ENCODE assay signal across 21 mouse cellular contexts in genomic region chr11:24258340-24258739, GRCm38 (mm10).
DNase-seq lines count a peak whose midpoint lies in the region; ATAC-seq and TF ChIP-seq lines count a peak whose summit lies in the region.
"Had no signal": no experiment of that assay in that cellular context is flagged by ENCODE, and none has a peak within 500 bp of the region (broad histone marks: within the 10 kb centered on the region; RNA-seq: fewer than 3 reads in every experiment).

No protein-coding gene starts in this region.

- TF ChIP-seq CTCF in forebrain, postnatal 0 days (IDR thresholded peaks at IDR 0.05; ENCODE audit: low read depth), result no peak
- TF ChIP-seq CTCF in midbrain, postnatal 0 days (IDR thresholded peaks at IDR 0.05), result no peak

- no peaks in the 10 kb centered on the region for H3K36me3 ChIP-seq in forebrain, embryonic 10.5 days (replicated peaks)
- H3K36me3 ChIP-seq in forebrain, postnatal 0 days (ENCODE audit: insufficient read depth), result no peaks in the 10 kb centered on the region
- no peaks in the 10 kb centered on the region for H3K36me3 ChIP-seq in midbrain, postnatal 0 days (ENCODE audit: insufficient read depth, low read length)
- H3K36me3 ChIP-seq: embryonic facial prominence, embryonic 12.5 days; forebrain, embryonic 12.5 days; heart, embryonic 10.5 days; hindbrain, embryonic 12.5 days had no signal

- no peaks in the 10 kb centered on the region for H3K27me3 ChIP-seq in forebrain, embryonic 10.5 days (ENCODE audit: poor library complexity, severe bottlenecking)
- no peaks in the 10 kb centered on the region for H3K27me3 ChIP-seq in forebrain, postnatal 0 days (ENCODE audit: insufficient read depth, low read length)
- no peaks in the 10 kb centered on the region for H3K27me3 ChIP-seq in midbrain, postnatal 0 days (ENCODE audit: insufficient read depth, low read length)
- H3K27me3 ChIP-seq: embryonic facial prominence, embryonic 12.5 days; forebrain, embryonic 12.5 days; hindbrain, embryonic 12.5 days had no signal

- 0 out of 2 replicates have a peak overlapping the region, but pooled peaks have one; percentile 25 for H3K27ac ChIP-seq in forebrain, embryonic 10.5 days
- no peak overlapping the region for H3K27ac ChIP-seq in forebrain, postnatal 0 days (ENCODE audit: low read depth, low read length)
- H3K27ac ChIP-seq in midbrain, postnatal 0 days (ENCODE audit: low read depth, low read length), result no peak overlapping the region
- H3K27ac ChIP-seq: embryonic facial prominence, embryonic 12.5 days; forebrain, embryonic 12.5 days; hindbrain, embryonic 12.5 days; hindbrain, postnatal 0 days had no signal

- DNase-seq in forebrain, embryonic 10.5 days (ENCODE audit: extremely low spot score, low spot score), result no peak
- no peak for DNase-seq in forebrain, postnatal 0 days
- peak; percentile 36 for DNase-seq in A20 (ENCODE audit: low read depth, low spot score)
- DNase-seq in midbrain, postnatal 0 days (ENCODE audit: low spot score), result no peak
- no peak for DNase-seq in right cerebral cortex, adult 18-20 months
- DNase-seq: adrenal gland, adult 8-10 months; adrenal gland, postnatal 36 days; cerebellum, adult 11 months; cerebellum, adult 8-10 months; cerebellum, postnatal 14 days; gastrocnemius, postnatal 36 days; heart, adult 18-20 months; heart, postnatal 10 days; heart, postnatal 4 days had no signal

- H3K4me2 ChIP-seq in forebrain, postnatal 0 days (ENCODE audit: low read depth), result no peak overlapping the region
- no peak overlapping the region for H3K4me2 ChIP-seq in midbrain, postnatal 0 days (ENCODE audit: low read depth, low read length, poor library complexity, severe bottlenecking)
- H3K4me2 ChIP-seq: embryonic facial prominence, embryonic 12.5 days; forebrain, embryonic 12.5 days; hindbrain, embryonic 12.5 days had no signal

- H3K9ac ChIP-seq in forebrain, postnatal 0 days, result no peak overlapping the region
- H3K9ac ChIP-seq in midbrain, postnatal 0 days (replicated peaks; ENCODE audit: low read length, poor library complexity, severe bottlenecking), result no peak overlapping the region
- H3K9ac ChIP-seq: embryonic facial prominence, embryonic 12.5 days; forebrain, embryonic 12.5 days; hindbrain, embryonic 12.5 days had no signal

- peaks cover 12% of the 10 kb centered on the region; the same call in 1 of the 2 replicates for H3K4me1 ChIP-seq in forebrain, embryonic 10.5 days
- H3K4me1 ChIP-seq in forebrain, postnatal 0 days (ENCODE audit: insufficient read depth), result no peaks in the 10 kb centered on the region
- no peaks in the 10 kb centered on the region for H3K4me1 ChIP-seq in midbrain, postnatal 0 days (ENCODE audit: insufficient read depth, low read length)
- H3K4me1 ChIP-seq: embryonic facial prominence, embryonic 12.5 days; forebrain, embryonic 12.5 days; heart, embryonic 10.5 days had no signal

- no peak overlapping the region for H3K4me3 ChIP-seq in forebrain, embryonic 10.5 days
- no peak overlapping the region for H3K4me3 ChIP-seq in forebrain, postnatal 0 days (ENCODE audit: low read depth, low read length)
- H3K4me3 ChIP-seq in midbrain, postnatal 0 days (ENCODE audit: low read depth, low read length), result no peak overlapping the region
- H3K4me3 ChIP-seq: embryonic facial prominence, embryonic 12.5 days; forebrain, embryonic 12.5 days; heart, embryonic 10.5 days; hindbrain, embryonic 12.5 days had no signal

- H3K9me3 ChIP-seq in forebrain, embryonic 10.5 days, result no peaks in the 10 kb centered on the region
- H3K9me3 ChIP-seq in forebrain, postnatal 0 days (ENCODE audit: low read length), result no peaks in the 10 kb centered on the region
- H3K9me3 ChIP-seq in midbrain, postnatal 0 days (ENCODE audit: low read length), result no peaks in the 10 kb centered on the region
- H3K9me3 ChIP-seq: embryonic facial prominence, embryonic 12.5 days; forebrain, embryonic 12.5 days; heart, embryonic 10.5 days; hindbrain, embryonic 12.5 days had no signal

- no peak for ATAC-seq in forebrain, postnatal 0 days
- ATAC-seq in common myeloid progenitor, adult 5-6 weeks (replicated peaks; ENCODE audit: low read depth, poor library complexity, severe bottlenecking), result peak; percentile 26; the same call in 1 of the 2 replicates
- ATAC-seq in megakaryocyte progenitor cell, adult 5-6 weeks (replicated peaks; ENCODE audit: poor library complexity), result peak; percentile 26; the same call in 1 of the 2 replicates
- ATAC-seq in midbrain, postnatal 0 days (ENCODE audit: low FRiP score), result no peak
- ATAC-seq: hindbrain, postnatal 0 days had no signal

- 75% methylated on average over 6 of the region's 6 CpGs for WGBS in forebrain, embryonic 10.5 days
- 71% methylated on average over 6 of the region's 6 CpGs for WGBS in forebrain, postnatal 0 days
- 76% methylated on average over 6 of the region's 6 CpGs for WGBS in midbrain, postnatal 0 days

Comparison
In these comparisons a context has a peak if more than half of its experiments do, and no peak if none do; other contexts are left out.
1. ATAC-seq: peak in common myeloid progenitor, adult 5-6 weeks (single experiment) and megakaryocyte progenitor cell, adult 5-6 weeks (single experiment); none in forebrain, postnatal 0 days (single experiment) and midbrain, postnatal 0 days (single experiment).